18 mouse cellular contexts compared by ENCODE assay signal in the genomic region with DNA sequence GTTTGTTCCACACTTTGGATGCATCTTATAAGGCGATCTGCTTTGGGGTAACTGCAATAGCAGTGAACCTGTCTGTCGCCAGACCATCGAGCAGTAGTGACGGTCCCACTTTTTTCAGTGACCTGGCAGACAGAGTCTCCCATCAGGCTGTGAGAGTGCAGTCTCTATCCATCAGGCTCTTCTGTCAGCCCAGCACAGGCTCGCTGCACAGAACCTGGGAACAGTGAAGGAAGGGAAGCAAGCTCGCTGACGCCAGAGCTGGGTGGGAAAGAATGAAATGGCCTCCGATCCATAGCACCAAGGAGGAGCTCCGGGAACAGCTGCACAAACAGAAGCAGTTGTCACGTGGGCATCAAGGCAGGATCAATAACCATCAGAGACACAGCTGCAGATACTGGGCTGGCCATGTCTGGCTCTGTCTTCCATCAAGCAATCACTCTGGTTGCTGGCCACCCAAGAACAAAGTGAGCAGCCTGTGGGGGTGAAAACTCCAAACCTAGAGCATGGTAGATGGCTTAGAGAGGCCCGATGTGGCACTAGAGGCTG. TPM values are rescaled to one million over a fixed set of nuclear protein-coding genes. Genes with fewer than 3 reads are reported as not detected.
"Had no signal": no experiment of that assay in that cellular context is flagged by ENCODE, and none has a peak within 500 bp of the region (broad histone marks: within the 10 kb centered on the region; RNA-seq: fewer than 3 reads in every experiment).

No protein-coding gene starts in this region.

- H3K9me3 ChIP-seq: midbrain, embryonic 12.5 days had no signal

- DNase-seq: kidney, adult 2 months; kidney, postnatal 36 days; left cerebral cortex, postnatal 4 days; liver; lung, adult 18-20 months; lung, postnatal 36 days; right cerebral cortex, postnatal 14 days had no signal

- H3K9ac ChIP-seq: liver, embryonic 14.5 days; midbrain, embryonic 12.5 days had no signal

- H3K27ac ChIP-seq: liver, embryonic 14.5 days; midbrain, embryonic 12.5 days had no signal

- H3K4me2 ChIP-seq: midbrain, embryonic 12.5 days had no signal

- H3K27me3 ChIP-seq: midbrain, embryonic 12.5 days had no signal

- H3K36me3 ChIP-seq: midbrain, embryonic 12.5 days had no signal

- ATAC-seq: midbrain, embryonic 16.5 days had no signal

- H3K4me3 ChIP-seq: midbrain, embryonic 12.5 days had no signal

- H3K4me1 ChIP-seq: midbrain, embryonic 12.5 days had no signal

RNA-seq across cellular contexts. Expression of gene Gm20509, which starts 35.1 kb away (rescaled TPM):
- total RNA-seq: layer of hippocampus, postnatal 10 days; left cerebral cortex, postnatal 10 days; left cerebral cortex, postnatal 4 days; megakaryocyte progenitor cell, adult 5-6 weeks had no signal
- polyA plus RNA-seq: kidney, adult 2 months; kidney, embryonic 16.5 days; liver, embryonic 14.5 days; lung, embryonic 16.5 days; midbrain, embryonic 12.5 days; midbrain, embryonic 16.5 days; neural tube, embryonic 14.5 days; spleen, adult 2 months; stomach, embryonic 16.5 days had no signal

RNA-seq across cellular contexts. Expression of gene Khdc3, which starts 35.8 kb away (rescaled TPM):
- polyA plus RNA-seq: kidney, embryonic 16.5 days; midbrain, embryonic 12.5 days had no signal
